In the genomic region with DNA sequence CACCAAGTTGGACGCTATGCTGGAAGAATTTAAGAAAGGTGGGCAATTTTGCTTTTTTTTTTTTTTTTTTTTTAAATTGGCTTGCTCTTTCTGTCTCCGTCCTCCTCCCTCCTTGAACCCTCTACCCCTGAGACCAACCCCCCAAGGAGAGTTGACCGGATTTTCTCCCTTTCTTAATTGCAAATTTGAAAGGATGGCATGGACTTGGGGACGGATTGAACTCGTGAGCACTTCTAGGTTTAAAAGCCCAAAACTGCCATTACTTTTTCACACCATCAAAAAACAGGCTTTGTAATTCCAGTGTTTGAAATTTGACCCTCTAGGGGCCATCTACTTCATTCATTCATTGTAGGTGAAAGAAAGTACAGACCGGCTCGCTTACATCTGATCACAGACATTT, we compare ENCODE assay signal across 8 mouse cellular contexts. TPM values are rescaled to one million over a fixed set of nuclear protein-coding genes. Genes with fewer than 3 reads are reported as not detected.
DNase-seq lines count a peak whose midpoint lies in the region; ATAC-seq and TF ChIP-seq lines count a peak whose summit lies in the region.

No protein-coding gene starts in this region.

- H3K4me2 ChIP-seq in embryonic facial prominence, embryonic 15.5 days (replicated peaks), result peak overlapping the region; percentile 100
- H3K4me2 ChIP-seq in intestine, embryonic 16.5 days (ENCODE audit: low read depth, low read length), result peak overlapping the region; percentile 93
- H3K4me2 ChIP-seq in neural tube, embryonic 15.5 days, result peak overlapping the region; percentile 99

- intact Hi-C loops in left cerebral cortex, adult 2 months (cut with DNase I), result loop anchor here (5.0 to 10.0 kb wide), 2 partner anchors 201 to 279 kb away; no protein-coding TSS in a partner anchor
- intact Hi-C loops in left cerebral cortex, postnatal 36 days (cut with DNase I), result no loop called here
- intact Hi-C loops in gastrocnemius, postnatal 14 days (cut with DNase I; ENCODE audit: low total_unique reads), result no loop called here

- no peak for ATAC-seq in embryonic facial prominence, embryonic 15.5 days (ENCODE audit: insufficient number of reproducible peaks, low FRiP score, low TSS enrichment, low read depth)
- ATAC-seq in intestine, embryonic 16.5 days, result no peak
- ATAC-seq in neural tube, embryonic 15.5 days (ENCODE audit: low FRiP score), result no peak
- no peak for ATAC-seq in erythroid progenitor cell, adult 5-6 weeks (replicated peaks; ENCODE audit: low FRiP score, poor library complexity, severe bottlenecking)

- TF ChIP-seq CTCF in left cerebral cortex, adult 2 months (IDR thresholded peaks at IDR 0.05), result no peak

- peaks cover 17% of the 10 kb centered on the region for H3K27me3 ChIP-seq in embryonic facial prominence, embryonic 15.5 days
- peaks cover 10% of the 10 kb centered on the region for H3K27me3 ChIP-seq in intestine, embryonic 16.5 days (replicated peaks; ENCODE audit: control insufficient read depth, insufficient read depth, low read length)
- H3K27me3 ChIP-seq in neural tube, embryonic 15.5 days (replicated peaks), result no peaks in the 10 kb centered on the region

- H3K27ac ChIP-seq in left cerebral cortex, adult 2 months, result peak overlapping the region; percentile 98; the same call in 1 of the 2 replicates
- no peak overlapping the region for H3K27ac ChIP-seq in embryonic facial prominence, embryonic 15.5 days (replicated peaks)
- no peak overlapping the region for H3K27ac ChIP-seq in intestine, embryonic 16.5 days (ENCODE audit: low read length)
- no peak overlapping the region for H3K27ac ChIP-seq in neural tube, embryonic 15.5 days (replicated peaks)

- no peaks in the 10 kb centered on the region for H3K9me3 ChIP-seq in embryonic facial prominence, embryonic 15.5 days (replicated peaks)
- no peaks in the 10 kb centered on the region for H3K9me3 ChIP-seq in intestine, embryonic 16.5 days (ENCODE audit: control insufficient read depth, low read length)
- no peaks in the 10 kb centered on the region for H3K9me3 ChIP-seq in neural tube, embryonic 15.5 days (replicated peaks)

- H3K4me3 ChIP-seq in left cerebral cortex, adult 2 months, result peak overlapping the region; percentile 77
- H3K4me3 ChIP-seq in embryonic facial prominence, embryonic 15.5 days (replicated peaks), result peak overlapping the region; percentile 80
- H3K4me3 ChIP-seq in intestine, embryonic 16.5 days (ENCODE audit: low read length), result peak overlapping the region; percentile 97
- peak overlapping the region; percentile 98 for H3K4me3 ChIP-seq in neural tube, embryonic 15.5 days (replicated peaks)

- WGBS in embryonic facial prominence, embryonic 15.5 days, result 24% methylated on average over 7 of the region's 7 CpGs
- 38% methylated on average over 7 of the region's 7 CpGs for WGBS in intestine, embryonic 16.5 days
- 11% methylated on average over 7 of the region's 7 CpGs for WGBS in neural tube, embryonic 15.5 days

- no peak for DNase-seq in left cerebral cortex, adult 2 months (ENCODE audit: extremely low spot score in 1 of 2, low spot score in 2 of 2)
- no peak for DNase-seq in left cerebral cortex, postnatal 36 days (ENCODE audit: low spot score in 2 of 2)
- DNase-seq in gastrocnemius, postnatal 14 days, result no peak
- DNase-seq in ovary, postnatal 36 days (ENCODE audit: low spot score), result no peak

- no peaks in the 10 kb centered on the region for H3K36me3 ChIP-seq in embryonic facial prominence, embryonic 15.5 days
- H3K36me3 ChIP-seq in intestine, embryonic 16.5 days (ENCODE audit: control insufficient read depth, insufficient read depth, low read length), result no peaks in the 10 kb centered on the region
- H3K36me3 ChIP-seq in neural tube, embryonic 15.5 days, result no peaks in the 10 kb centered on the region

- H3K4me1 ChIP-seq in embryonic facial prominence, embryonic 15.5 days, result peaks cover 26% of the 10 kb centered on the region
- H3K4me1 ChIP-seq in intestine, embryonic 16.5 days (ENCODE audit: control insufficient read depth, insufficient read depth, low read length), result peaks cover 12% of the 10 kb centered on the region
- H3K4me1 ChIP-seq in neural tube, embryonic 15.5 days, result peaks cover 50% of the 10 kb centered on the region

- H3K9ac ChIP-seq in embryonic facial prominence, embryonic 15.5 days, result no peak overlapping the region
- no peak overlapping the region for H3K9ac ChIP-seq in intestine, embryonic 16.5 days (ENCODE audit: low read depth, low read length)
- H3K9ac ChIP-seq in neural tube, embryonic 15.5 days (replicated peaks), result peak overlapping the region; percentile 91

RNA-seq across cellular contexts. Expression of gene Cnnm2, which starts 2.0 kb away (rescaled TPM):
- 10 to 100 TPM; 35.7 to 37.3 TPM for total RNA-seq in left cerebral cortex, adult 2 months (2021)
- total RNA-seq in left cerebral cortex, postnatal 36 days (2021), result 10 to 100 TPM; 34.8 to 36.4 TPM
- 3.6 and 4.1 TPM in 2 replicates for polyA plus RNA-seq in embryonic facial prominence, embryonic 15.5 days (2015; fragmentation: Nextera tagmentation; extraction: Ambion mirVana)
- polyA plus RNA-seq in intestine, embryonic 16.5 days (2015; fragmentation: Nextera tagmentation; extraction: Ambion mirVana), result 1.9 and 2.1 TPM in 2 replicates
- 7.8 and 8.2 TPM in 2 replicates for polyA plus RNA-seq in neural tube, embryonic 15.5 days (2015; fragmentation: Nextera tagmentation; extraction: Ambion mirVana)
- total RNA-seq in gastrocnemius, postnatal 14 days (2021), result 1 to 10 TPM; 4.0 to 4.1 TPM
- total RNA-seq in erythroid progenitor cell, adult 5-6 weeks (2015; ENCODE audit: low replicate concordance), result 35.0 and 39.8 TPM in 2 replicates
- 40.1 and 60.7 TPM in 2 replicates for total RNA-seq in erythroid progenitor cell, adult 5-6 weeks (2017; ENCODE audit: low replicate concordance)

RNA-seq across cellular contexts. Expression of gene As3mt, which starts 56.1 kb away (rescaled TPM):
- total RNA-seq in left cerebral cortex, adult 2 months (2021), result 10 to 100 TPM; 26.5 to 27.4 TPM
- 10 to 100 TPM; 24.4 to 25.7 TPM for total RNA-seq in left cerebral cortex, postnatal 36 days (2021)
- polyA plus RNA-seq in embryonic facial prominence, embryonic 15.5 days (2015; fragmentation: Nextera tagmentation; extraction: Ambion mirVana), result 25.1 TPM in 2 replicates
- polyA plus RNA-seq in intestine, embryonic 16.5 days (2015; fragmentation: Nextera tagmentation; extraction: Ambion mirVana), result 69.1 and 69.3 TPM in 2 replicates
- polyA plus RNA-seq in neural tube, embryonic 15.5 days (2015; fragmentation: Nextera tagmentation; extraction: Ambion mirVana), result 49.4 and 49.8 TPM in 2 replicates
- 10 to 100 TPM; 68.1 to 80.9 TPM for total RNA-seq in gastrocnemius, postnatal 14 days (2021)
- total RNA-seq in erythroid progenitor cell, adult 5-6 weeks (2015; ENCODE audit: low replicate concordance), result 2.5 and 10.9 TPM in 2 replicates
- total RNA-seq in erythroid progenitor cell, adult 5-6 weeks (2017; ENCODE audit: low replicate concordance), result 1.2 and 2.0 TPM in 2 replicates

Comparison
In these comparisons a context has a peak if more than half of its experiments do, and no peak if none do; other contexts are left out.
1. RNA of gene Cnnm2, which starts 2.0 kb away (total RNA-seq): 35.0 to 60.7 TPM in erythroid progenitor cell, adult 5-6 weeks, 35.7 to 37.3 TPM in left cerebral cortex, adult 2 months and 34.8 to 36.4 TPM in left cerebral cortex, postnatal 36 days; 4.0 to 4.1 TPM in gastrocnemius, postnatal 14 days; every median in the first group is over 4 times any median in the second.
2. Peak in every context shown above with its lines, with median percentiles within 50 percentile points of each other: H3K4me3 ChIP-seq and H3K4me2 ChIP-seq.